Mouse (Mus musculus) liver, adult 2 months (tissue): Measurements from ENCODE around the gene Tmem132b.

ENCODE experiments used
- CTCF ChIP-seq: fragments of 200-500 bp; IDR thresholded peaks from 2 replicates; pipeline ENCODE4 v1.5.1; 2011; ENCODE audit warnings: low read depth, low read length, control low read depth
- POLR2A ChIP-seq: fragments of 200-500 bp; IDR thresholded peaks from 2 replicates; pipeline ENCODE4 v1.6.1; 2011; ENCODE audit warnings: low read length, control low read depth; ENCODE audit not compliant: insufficient read depth; ENCODE audit errors: extremely low read depth

DNA sequence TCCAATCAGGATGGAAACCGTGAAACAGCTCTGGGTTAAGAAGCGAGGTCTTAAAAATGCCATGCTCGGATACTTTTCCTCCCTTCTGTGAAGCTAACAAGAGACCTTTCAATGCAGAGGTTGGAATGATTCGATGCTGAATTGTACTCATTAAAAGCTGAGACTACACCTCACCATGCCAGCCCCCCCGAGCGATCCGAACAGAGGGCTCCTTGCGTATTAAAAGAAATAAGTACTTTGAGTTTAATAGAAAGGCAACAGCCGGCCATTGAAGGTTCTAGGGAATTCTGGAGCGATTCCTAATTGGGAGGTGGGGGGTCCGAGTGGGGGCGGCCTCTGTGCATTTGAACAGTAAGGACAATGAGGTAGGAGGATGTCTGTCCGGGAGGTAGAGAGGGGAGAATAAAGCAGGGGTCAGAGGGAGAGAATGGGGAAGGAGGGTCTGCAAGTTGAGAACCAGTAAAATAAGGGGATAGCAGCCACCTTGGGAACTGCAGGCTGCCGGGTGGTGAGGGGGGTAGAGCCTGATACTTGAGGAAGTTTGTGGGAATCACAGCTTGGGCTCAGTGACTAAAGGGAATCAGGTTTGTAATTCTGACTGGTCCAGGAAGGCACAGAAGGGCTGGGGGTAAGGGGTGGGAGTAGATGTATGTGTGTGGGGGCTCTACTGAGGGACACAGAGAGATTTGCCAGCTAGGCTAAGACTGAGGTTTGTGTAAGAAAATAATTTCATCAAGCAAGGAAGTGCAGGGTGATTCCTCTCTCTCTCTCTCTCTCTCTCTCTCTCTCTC lies 127.6 kb downstream of the Tmem132b start:
- TF ChIP-seq CTCF (no peak), POLR2A (no peak)
